Mouse (Mus musculus) left cerebral cortex, adult 8-10 months (tissue): ENCODE results near the gene Cyp2s1. TPM values are rescaled to one million over a fixed set of nuclear protein-coding genes. Genes with fewer than 3 reads are reported as not detected.
"Not testable (repeated sequence)": the region's sequence is repeated elsewhere in the genome, so short reads cannot be mapped to it uniquely, and the experiment has no call there.

Source experiments
- DNase-seq, 2 experiments: peaks; one replicate each; pipeline ENCODE4 v3.0.0; 2022; ENCODE audit warnings: low spot score in 2 of 2
- total RNA-seq, 4 experiments: library from RNA; stranded (reverse); gene quantifications; 2 replicates each; pipeline ENCODE4 v1.2.4; 2022

Cyp2s1 gene
- total RNA-seq, 4 experiments from 2014 or later, result 4.3 to 5.1 (median 4.9) TPM

DNA sequence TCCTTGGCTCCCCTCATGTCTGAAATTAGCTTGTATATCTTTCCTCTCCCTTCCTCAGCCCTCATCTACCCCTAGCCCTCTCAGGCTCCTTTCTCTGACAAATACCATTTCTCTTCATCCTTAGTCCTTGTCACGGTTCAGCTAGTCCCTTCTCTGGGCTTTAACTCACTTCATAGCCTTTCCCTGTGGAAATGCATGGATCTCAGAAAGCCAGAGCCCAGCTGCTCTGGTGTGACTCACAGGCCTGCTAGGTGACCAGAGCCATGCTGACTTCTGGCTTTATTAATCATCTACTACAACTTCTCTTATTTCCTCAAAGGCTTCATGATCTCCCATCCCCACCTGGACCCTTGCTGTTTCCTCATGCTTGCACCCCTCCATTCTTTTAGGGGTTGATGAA, 4.5 kb downstream of the Cyp2s1 start:
- DNase-seq, result no peak

DNA sequence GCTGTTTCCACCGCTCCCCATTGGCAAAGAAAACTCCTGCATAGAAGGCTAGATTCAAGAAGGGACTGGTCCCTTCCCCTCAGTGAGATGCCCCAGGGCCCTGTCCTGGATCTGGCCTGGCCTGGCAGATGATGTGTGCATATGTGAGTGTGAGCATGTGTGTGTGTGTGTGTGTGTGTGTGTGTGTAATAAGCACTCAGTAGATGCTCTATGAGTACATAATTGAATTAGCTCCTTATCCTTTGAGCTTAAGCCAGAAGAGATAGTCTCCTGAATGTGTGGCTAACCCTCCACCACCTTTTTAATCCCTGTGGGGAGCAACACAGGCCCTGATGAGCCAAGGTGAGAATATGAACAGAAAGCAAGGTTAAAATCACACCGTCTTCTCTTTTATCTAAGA, 5.0 kb downstream of the Cyp2s1 start:
- DNase-seq, result no peak

DNA sequence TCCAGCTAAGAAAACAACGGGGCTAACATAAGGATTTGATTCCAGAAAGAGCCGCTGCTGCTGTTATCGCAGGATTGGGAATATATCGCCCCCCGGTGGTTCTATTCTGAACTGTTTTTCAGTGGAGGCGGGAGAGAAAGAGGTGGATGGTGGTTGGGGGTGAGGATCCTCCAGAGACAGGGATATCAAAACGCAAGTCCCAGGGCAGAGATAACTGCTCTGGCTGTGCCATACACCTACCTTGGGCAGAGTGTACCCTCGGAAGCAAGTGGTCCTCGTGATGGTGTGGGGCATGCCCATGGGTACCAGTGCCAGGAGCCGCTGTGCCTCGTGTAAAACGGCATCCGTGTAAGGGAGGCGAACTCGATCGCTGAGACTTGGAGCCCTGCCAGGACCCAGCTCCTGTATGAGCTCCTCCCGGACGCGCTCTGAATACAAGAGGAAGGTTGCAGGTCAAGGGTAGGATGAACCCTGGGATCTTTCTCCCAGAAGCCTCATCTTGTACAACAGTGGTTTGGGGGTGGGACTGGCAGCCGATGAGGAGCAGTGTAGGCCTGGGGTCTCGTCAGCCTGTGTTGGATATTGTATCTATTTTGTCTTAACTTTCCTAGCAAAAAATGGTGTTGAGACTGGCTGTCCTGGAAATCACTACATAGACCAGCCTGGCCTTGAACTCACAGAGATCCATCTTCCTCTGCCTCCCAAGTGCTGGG, 10.9 kb downstream of the Cyp2s1 start:
- peak in 1 of 2 experiments; percentile 28 for DNase-seq

DNA sequence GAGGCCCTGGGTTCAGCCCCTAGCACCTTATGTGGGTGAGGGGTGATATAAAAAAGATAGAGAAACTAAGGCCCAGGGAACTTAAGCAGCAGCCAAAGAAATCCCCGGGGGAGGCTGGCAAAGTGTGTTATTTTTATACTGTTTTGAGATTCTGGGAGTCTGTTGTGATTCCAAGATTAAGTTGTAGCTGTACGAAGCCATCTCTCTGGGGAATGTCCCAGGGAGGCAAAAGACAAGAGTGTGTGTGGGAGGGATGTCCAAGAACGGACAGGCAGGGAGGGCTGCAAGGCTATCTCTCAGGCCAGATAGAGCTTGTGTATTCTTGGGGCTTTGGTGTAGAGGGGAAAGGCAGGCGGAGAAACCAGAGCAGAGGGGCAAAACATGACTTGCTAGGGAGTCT, 11.9 kb downstream of the Cyp2s1 start:
- no peak for DNase-seq

DNA sequence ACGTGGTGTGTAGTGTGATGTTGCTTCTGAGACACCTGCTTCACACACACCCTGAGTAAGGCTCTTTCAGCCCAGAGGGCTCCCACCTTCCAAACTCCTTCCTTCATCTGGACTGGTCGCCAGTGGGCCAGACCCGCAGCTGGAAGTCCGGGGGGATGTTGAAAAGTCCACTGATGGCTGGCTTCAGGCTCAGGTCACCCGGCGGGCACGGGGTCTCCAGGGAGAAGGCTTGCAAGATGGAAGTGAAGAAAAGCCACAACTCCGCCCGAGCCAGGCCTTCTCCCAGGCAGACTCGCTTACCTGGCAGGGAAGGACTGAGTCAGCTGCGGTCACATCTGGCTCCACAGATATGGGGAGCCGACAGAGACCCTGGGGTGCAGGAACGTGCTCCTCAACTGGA, 13.3 kb downstream of the Cyp2s1 start:
- DNase-seq, result no peak

DNA sequence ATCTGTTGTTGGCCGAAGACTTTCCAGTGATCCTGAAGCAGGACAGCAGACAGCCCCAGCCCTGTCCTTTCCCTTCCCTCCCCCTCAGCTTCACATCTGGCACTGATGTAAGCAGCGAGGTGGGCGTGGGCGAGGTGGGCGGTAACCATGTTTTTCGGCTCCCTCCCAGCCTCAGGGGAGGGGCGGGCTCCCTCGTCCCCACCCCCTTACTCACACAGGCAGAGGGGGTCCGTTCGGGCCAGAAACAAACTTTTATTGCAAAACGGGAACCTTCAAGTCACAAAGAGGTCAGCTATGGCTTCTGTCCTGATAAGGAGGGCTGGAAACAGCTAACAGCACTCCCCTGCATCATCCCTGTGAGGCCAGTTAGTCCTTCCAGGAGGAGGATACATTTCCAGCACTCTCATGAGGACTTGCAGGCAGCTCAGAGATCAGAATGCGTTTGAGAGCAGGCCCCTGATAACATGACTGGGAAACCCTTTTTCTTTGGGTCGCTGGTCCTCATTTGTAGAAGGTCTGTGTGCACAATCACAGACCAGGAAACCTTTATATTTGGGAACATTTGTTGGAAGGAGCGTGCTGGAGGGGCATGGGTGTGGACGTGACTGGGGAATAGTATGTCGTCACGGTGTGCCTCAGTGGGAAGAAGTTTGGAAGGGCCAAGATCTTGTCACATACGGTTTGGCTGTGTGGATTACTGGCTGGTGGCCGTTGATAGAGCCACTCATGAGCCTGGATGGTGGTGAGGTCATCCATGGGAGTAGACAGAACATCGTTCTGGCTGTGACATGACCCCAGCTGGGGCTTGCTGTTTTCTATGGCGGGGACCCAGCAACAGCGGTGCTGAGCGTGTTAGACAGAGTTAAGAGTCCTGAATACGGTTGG, 14.2 kb downstream of the Cyp2s1 start:
- no peak for DNase-seq

DNA sequence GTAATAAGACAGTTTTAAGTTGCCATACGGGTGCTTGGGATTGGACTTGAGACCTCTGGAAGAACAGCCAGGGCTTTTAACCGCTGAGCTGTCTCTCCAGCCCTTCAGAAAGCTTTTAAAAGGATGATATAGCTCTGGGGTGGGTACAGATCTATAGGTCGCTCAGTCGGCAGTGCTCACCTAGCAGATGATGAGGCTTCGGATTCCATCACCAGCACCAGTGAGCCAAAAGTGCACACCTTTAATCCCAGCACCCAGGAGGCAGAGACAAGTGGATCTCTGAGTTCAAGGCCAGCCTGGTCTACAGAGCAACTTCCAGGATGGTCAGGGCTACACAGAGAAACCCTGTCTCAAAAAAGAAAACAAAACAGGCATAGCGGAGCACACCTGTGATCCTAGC, 15.7 kb downstream of the Cyp2s1 start:
- no peak for DNase-seq

DNA sequence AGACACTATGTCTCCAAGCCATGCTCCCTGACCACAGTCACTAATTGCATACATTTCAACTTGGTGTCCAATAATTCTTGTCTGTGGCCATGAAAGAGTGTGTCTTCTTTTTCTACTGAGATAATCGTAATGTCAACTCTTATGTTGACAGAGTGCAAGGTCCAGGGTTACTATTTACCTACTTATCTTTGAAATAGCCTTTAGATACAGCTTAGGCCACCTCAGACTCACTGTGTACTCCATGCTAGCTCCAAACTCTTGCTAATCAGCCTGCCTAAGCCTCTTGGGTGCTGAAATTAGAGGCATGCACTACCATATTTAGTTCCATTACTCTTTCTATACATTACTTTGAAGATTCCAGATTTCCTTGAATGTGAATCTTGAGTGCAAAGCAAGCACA, 17.3 kb downstream of the Cyp2s1 start:
- no peak for DNase-seq

DNA sequence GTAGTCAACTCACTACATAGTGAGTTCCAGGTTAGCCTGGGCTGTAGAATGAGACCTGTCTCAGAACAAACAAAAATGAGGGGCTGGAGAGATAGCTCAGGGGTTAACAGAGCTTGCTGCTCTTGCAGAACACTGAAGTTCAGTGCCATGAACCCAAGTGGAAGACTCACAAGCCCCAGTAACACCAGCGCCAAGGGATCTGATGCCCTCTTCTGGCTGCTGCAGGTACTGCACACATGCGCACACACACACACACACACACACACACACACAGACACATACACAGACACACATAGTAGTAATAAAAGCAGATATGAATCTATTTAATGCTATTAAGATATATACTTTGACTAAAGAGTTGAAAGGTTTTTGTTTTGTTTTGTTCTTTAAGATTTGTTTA, 18.2 kb downstream of the Cyp2s1 start:
- DNase-seq, result no peak

DNA sequence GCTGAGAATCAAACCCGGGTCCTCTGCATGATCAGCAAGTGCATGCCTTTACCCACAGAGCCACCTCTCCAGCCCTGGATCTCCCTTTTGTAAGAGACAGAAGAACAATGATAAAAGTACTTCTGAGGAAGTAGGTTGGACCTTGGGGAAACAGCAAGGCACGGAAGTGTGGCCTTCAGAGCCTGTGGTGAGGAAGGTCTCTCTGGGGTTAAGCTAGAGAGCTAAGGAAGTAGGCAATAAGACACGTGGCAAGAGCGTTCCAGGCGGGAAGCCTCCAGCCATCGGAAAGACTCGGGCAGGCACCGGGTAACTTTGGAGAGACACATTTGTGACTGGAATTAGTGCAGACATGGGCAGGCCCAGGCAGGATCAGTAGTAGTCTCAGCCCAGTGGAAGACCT, 21.9 kb downstream of the Cyp2s1 start:
- DNase-seq, result no peak

DNA sequence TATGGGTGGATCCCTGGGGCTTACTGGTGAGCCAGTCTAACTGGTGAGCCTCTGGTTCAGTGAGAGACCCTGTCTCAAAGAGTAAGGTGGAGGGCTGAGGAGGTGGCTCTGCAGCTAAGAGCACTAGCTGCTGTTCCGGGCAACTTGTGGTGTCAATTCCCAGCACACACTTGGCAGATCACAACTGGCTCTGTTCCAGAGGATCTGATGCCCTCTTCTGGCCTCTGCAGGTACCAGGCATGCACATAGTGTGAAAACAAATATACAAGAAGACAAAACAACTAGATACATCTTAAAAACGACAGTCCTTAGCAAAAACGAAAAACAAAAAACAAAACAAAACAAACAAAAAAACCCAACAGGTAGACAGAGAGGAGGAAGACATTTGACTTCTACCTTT, 23.0 kb downstream of the Cyp2s1 start:
- no peak for DNase-seq

DNA sequence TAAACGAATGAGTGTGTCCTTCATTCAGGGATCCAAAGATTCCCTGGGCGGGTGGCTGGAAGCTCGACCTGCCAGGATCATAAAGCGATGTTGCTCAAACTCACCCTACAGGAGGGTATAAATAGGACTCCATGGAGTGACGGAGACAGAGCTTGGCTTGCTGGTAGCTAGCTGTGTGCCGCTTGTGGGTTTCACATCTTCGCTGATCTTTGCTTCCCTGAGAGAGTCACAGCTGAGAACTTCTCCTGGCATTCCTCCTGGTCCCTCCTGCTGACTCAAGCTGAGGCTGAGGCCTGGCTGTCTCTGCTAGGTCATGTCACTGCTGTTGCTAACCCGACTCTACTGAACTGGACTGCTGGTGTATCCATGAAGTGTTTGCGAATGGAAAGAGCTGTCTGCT, 23.7 kb downstream of the Cyp2s1 start:
- not testable (repeated sequence) for DNase-seq

DNA sequence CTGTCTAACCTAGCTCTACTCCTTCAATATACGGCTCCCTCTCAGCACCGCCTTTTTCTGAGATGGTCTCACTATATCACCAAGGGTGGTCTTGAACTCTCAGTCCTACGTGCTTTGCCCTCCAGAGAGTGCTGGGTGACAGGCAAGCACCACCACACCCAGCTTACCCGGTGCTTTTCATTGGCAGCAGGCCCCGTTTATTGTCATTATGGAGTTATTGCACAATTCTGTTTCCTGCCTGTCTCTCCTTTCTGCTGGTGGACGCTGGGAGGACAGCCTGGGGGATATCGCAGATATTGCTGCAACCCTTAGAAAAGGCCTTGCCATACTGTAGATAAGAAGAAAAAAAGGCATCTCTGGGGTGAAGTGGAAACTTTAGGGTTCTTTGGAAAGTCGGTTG, 26.1 kb downstream of the Cyp2s1 start:
- no peak for DNase-seq

DNA sequence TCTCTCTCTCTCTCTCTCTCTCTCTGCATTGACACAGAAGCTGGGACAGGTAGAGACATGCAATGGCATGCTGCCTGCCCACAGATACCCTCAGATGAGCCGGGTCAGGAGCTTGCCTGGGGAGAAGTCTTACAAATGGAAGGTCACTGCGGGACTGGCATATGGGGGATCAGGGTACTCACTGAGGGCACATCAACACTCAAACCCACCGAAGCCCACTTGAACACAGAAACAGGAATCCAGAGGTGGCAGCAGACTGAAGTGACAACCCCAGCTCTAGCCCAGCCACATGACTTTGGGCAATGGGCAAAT, 27.6 kb downstream of the Cyp2s1 start:
- no peak for DNase-seq

DNA sequence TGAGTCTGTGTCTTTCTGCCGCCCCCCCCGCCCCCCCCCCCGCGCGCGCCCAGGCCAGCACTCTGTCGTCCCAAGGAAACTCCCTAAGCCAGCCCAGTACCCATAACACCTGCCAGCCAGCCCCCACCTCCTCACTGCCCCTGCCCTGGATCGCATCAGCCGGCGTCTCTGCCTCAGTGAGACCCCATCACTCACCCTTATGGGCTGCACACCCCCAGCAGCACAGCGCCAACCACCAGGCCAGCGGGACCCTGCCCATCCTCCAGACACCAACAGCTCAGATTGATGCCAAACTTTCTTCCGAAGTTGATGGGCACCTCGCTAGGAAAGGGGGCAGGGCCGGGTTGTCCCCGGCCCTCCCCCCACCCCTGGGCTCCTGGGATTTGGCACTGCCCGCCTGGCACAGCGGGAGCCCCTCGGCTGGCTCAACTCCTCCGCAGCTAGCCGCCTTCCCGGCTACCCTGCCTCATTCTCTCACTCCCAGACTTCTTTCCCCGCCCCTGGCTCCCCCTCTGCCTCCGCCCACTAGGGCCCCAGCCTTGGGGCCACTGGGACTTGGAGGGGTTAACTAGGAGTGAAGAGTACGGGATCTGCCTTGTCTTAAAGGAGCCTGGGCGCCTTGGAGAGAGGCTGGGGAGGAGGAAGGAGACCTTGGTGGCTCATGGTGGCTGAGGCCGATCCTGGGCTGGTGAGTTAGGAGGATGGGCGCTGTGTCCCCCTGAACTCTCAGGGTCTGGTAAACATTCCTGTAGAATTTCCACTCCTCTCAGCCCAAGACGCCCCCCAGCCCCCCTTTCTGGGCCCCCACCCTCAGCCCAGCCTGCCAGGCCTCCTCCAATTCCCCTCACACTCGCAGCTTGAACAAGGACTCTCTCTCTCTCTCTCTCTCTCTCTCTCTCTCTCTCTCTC, 28.2 kb downstream of the Cyp2s1 start, which contains the start of gene Axl:
Axl (minus strand) TSS at position 486 of the 909 bp plus-strand sequence.
- peak; percentile 19 to 48 for DNase-seq

DNA sequence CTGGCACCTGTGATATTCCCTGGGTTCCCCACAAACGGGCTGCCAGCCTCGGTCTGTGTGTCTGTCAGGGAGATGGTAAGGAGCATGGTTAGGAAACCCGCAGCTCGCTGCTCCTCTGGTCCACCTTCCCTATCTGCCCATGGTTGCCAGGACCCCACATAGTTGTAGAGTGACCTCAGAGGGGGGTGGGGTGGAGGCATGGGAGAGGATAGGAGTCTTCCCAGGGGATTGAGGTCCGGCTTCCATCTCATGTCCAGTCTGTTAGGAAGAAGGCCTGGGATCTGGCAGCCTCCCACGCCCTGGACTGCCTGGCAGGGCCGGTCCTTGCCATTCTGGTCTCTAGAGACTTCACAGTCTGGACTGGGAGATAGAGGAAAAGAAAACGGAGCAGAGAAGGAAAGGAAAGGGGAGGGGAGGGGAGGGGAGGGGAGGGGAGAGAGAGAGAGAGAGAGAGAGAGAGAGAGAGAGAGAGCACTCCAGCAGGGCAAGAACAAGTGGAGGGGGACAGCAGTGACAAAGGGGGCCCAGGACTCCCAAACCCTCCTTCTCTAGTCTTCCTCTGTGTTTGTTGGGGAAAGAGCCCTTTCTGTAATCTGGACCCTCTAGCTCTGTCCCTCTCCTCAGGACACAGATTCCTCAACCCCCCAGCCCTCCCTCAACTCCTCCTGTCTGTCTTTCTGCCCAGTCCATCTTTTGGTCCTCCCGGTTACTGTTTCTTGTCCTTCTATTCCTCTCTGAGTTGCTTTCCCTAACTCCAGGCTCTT, 29.1 kb downstream of the Cyp2s1 start:
- no peak for DNase-seq

DNA sequence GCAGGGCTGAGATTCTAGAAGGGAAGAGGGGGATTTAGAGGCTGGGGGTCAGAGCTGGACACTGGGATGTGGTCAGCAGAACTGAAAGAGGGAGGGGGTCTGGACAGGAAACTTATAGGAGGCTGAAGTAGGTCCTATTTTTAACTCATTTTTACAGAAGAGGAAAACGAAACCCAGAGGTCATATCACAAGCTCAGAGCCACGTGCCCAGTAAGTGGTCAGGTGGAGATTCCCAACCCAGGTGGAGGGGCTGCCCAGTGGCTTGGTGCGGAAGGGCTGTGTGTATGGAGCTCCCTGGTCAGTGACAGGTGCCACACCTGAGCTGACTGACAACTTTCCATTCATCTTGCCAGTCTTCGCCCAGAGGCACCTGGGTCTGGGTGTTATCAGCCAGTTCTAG, 29.7 kb downstream of the Cyp2s1 start:
- DNase-seq, result no peak

DNA sequence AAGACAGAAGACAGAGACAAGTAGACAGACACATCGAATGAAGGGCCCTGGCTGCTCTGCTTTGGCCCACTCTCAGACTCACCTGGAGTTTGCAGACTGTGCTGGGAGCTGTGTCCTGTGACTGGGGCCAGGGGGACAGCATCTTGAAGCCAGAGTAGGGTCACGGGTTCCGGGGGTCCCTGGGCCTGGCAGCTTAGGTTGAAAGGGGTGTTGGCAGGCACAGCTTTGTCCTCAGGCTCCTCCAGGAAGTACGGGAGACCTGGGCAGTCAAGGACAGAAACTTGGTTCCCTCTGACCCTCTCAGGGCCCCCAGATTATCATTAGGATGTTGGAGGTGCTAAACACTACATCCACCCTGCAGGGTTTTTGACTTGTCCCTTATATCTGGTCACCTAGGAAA, 31.0 kb downstream of the Cyp2s1 start:
- DNase-seq, result no peak

DNA sequence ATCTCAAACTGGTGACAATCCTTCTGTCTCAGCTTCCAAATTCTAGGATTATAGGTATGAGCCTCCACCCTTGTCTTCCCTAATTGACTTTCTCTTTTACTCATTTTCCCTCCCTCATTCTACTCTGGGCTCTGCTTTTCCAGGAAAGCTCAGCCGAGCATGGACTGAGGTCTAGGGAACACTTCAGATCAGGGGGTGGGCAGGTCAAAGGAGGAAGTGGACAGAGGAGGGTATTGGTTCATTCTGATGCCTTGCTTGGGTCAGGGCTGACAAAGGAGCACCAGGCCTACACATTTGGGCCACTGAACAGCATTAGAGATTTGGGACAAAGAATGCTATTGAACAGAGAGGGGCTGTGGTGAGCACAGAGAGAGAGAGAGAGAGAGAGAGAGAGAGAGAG, 31.9 kb downstream of the Cyp2s1 start:
- no peak for DNase-seq

DNA sequence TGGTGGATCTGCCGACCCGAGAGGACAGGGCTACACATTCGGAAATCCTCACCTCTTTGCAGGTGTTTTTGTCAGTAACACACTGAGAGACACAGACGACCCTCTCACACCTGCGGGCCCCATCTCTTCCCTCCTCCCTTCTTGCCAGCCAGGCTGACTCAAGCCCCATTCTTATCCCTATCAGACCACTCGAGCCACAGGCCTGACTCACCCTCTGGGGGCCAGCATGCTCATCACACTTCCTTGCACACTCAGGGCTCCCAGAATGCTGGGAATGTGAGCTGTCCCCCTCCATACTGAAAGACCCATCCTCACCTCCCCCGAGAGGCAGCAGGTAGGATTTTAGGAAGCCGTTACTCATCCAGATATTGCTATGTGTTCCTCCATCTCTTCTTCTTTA, 33.0 kb downstream of the Cyp2s1 start:
- no peak for DNase-seq

DNA sequence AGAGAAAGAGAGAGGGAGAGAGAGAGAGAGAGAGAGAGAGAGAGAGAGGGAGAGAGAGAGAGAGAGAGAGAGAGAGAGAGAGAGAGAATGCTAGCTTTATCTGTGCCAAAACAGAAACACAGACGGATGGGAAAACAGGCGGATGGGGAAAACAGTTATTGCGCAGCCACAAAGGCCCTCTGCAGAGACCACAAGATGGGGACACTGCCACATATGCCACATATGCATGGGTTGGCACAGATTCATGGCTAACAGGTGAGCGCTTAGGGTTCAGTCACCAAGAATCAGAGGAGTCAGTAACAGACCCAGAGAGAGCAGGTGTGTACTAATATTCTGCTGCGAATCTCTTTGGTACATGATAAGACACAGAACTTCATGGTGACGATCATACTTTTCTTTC, 34.0 kb downstream of the Cyp2s1 start:
- no peak for DNase-seq
